ENCODE assay signal across 8 mouse cellular contexts in the genomic region with DNA sequence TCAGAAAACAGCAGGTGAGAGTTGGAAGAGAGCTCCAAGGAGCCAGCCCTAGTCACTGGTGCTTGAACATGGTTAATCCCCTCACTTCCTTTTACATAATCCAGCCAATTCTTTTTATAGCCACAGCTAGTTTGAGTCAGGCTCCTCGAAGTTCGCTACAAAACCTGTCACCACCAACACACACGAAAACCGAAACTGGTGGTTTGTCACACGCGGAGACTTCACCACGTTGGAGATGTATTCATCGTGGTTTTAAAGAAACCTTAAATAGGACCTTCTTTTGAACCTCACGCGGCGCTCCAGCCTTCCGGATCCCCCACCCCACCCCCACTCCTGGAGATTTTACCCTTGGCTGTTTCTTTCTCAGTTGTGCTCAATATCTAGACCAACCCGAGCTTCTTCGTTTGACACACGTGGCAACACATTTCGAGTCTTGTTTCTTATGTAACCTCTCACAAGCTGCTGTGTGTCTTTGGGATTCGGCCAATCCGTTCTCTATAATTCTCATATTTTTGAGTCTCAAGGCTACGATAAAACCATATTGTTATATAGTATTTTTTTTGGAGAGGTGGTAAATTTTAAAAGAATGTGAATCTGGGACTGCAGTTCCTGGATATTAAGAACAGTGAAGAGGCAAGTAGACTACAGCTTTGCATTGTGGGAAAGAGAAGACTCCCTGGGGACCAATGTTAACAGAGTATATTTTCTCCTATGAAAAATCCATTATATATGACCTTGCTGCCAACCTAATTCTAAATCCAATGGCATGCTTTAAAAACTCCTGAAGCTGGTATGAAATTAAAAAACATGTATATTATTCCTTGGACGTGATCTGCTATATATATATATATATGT. TPM values are rescaled to one million over a fixed set of nuclear protein-coding genes. Genes with fewer than 3 reads are reported as not detected.
DNase-seq lines count a peak whose midpoint lies in the region; ATAC-seq and TF ChIP-seq lines count a peak whose summit lies in the region.

No protein-coding gene starts in this region.

- 7% methylated on average over 20 of the region's 20 CpGs for WGBS in spleen, adult 2 months
- WGBS in embryonic facial prominence, embryonic 14.5 days = 29% methylated on average over 20 of the region's 20 CpGs
- WGBS in heart, embryonic 12.5 days = 36% methylated on average over 20 of the region's 20 CpGs
- WGBS in kidney, postnatal 0 days = 35% methylated on average over 20 of the region's 20 CpGs
- 17% methylated on average over 20 of the region's 20 CpGs for WGBS in liver, embryonic 16.5 days (ENCODE audit: insufficient replicate concordance)

- DNase-seq in spleen, adult 2 months (ENCODE audit: low read depth in 1 of 2, low spot score in 2 of 2) = peak in 1 of 2 experiments; percentile 10
- no peak for DNase-seq in spleen, postnatal 4 days (ENCODE audit: low spot score in 2 of 2)
- DNase-seq in embryonic facial prominence, embryonic 14.5 days (ENCODE audit: low spot score) = peak; percentile 58
- DNase-seq in kidney, postnatal 0 days (ENCODE audit: low spot score) = peak; percentile 46
- peak; percentile 36 for DNase-seq in right cerebral cortex, postnatal 14 days
- no peak for DNase-seq in urinary bladder, adult 2 months (ENCODE audit: low spot score)

- no peak for ATAC-seq in embryonic facial prominence, embryonic 14.5 days (ENCODE audit: low read depth)
- no peak for ATAC-seq in heart, embryonic 12.5 days (ENCODE audit: insufficient number of reproducible peaks, low FRiP score)
- ATAC-seq in kidney, postnatal 0 days (replicated peaks; ENCODE audit: low FRiP score, low read depth) = no peak
- ATAC-seq in liver, embryonic 16.5 days (ENCODE audit: low read depth) = no peak

- TF ChIP-seq POLR2A in spleen, adult 2 months (IDR thresholded peaks at IDR 0.05; ENCODE audit: low read depth, low read length) = no peak

- TF ChIP-seq CTCF in spleen, adult 2 months (IDR thresholded peaks at IDR 0.05; ENCODE audit: extremely low read depth, insufficient read depth, insufficient read length, insufficient replicate concordance) = no peak
- no peak for TF ChIP-seq CTCF in kidney, postnatal 0 days (IDR thresholded peaks at IDR 0.05; ENCODE audit: low read depth)

- H3K27ac ChIP-seq in spleen, adult 2 months (ENCODE audit: insufficient read depth, low read length) = no peak overlapping the region
- H3K27ac ChIP-seq in embryonic facial prominence, embryonic 14.5 days (replicated peaks; ENCODE audit: low read depth, low read length) = 0 out of 2 replicates have a peak overlapping the region, but pooled peaks have one; percentile 6
- no peak overlapping the region for H3K27ac ChIP-seq in heart, embryonic 12.5 days (ENCODE audit: poor library complexity, severe bottlenecking)
- H3K27ac ChIP-seq in kidney, postnatal 0 days = no peak overlapping the region
- no peak overlapping the region for H3K27ac ChIP-seq in liver, embryonic 16.5 days (ENCODE audit: low read length)

- H3K9me3 ChIP-seq in embryonic facial prominence, embryonic 14.5 days (ENCODE audit: control insufficient read depth, low read length) = no peaks in the 10 kb centered on the region
- H3K9me3 ChIP-seq in heart, embryonic 12.5 days (replicated peaks) = no peaks in the 10 kb centered on the region
- H3K9me3 ChIP-seq in kidney, postnatal 0 days (replicated peaks; ENCODE audit: low read length) = no peaks in the 10 kb centered on the region
- H3K9me3 ChIP-seq in liver, embryonic 16.5 days (replicated peaks; ENCODE audit: control insufficient read depth, low read length) = no peaks in the 10 kb centered on the region

- H3K9ac ChIP-seq in embryonic facial prominence, embryonic 14.5 days (ENCODE audit: low read depth, low read length) = peak overlapping the region; percentile 37; the same call in 1 of the 2 replicates
- 0 out of 2 replicates have a peak overlapping the region, but pooled peaks have one; percentile 15 for H3K9ac ChIP-seq in heart, embryonic 12.5 days
- H3K9ac ChIP-seq in kidney, postnatal 0 days (ENCODE audit: low read depth, low read length) = peak overlapping the region; percentile 27; the same call in 1 of the 2 replicates
- no peak overlapping the region for H3K9ac ChIP-seq in liver, embryonic 16.5 days (ENCODE audit: low read depth, low read length)

- H3K4me1 ChIP-seq in spleen, adult 2 months (ENCODE audit: control insufficient read depth, insufficient read depth, insufficient read length) = peaks cover 2% of the 10 kb centered on the region; the same call in 1 of the 2 replicates
- 0 out of 2 replicates have a peak, but pooled peaks cover 5% of the 10 kb centered on the region for H3K4me1 ChIP-seq in embryonic facial prominence, embryonic 14.5 days (ENCODE audit: control insufficient read depth, insufficient read depth, low read length)
- 0 out of 2 replicates have a peak, but pooled peaks cover 9% of the 10 kb centered on the region for H3K4me1 ChIP-seq in heart, embryonic 12.5 days (replicated peaks)
- H3K4me1 ChIP-seq in kidney, postnatal 0 days (replicated peaks; ENCODE audit: insufficient read depth, low read length) = peaks cover 5% of the 10 kb centered on the region; the same call in 1 of the 2 replicates
- no peaks in the 10 kb centered on the region for H3K4me1 ChIP-seq in liver, embryonic 16.5 days (ENCODE audit: control insufficient read depth, low read depth, low read length)

- H3K4me2 ChIP-seq in embryonic facial prominence, embryonic 14.5 days (ENCODE audit: low read depth, low read length) = peak overlapping the region; percentile 56
- H3K4me2 ChIP-seq in heart, embryonic 12.5 days = peak overlapping the region; percentile 61
- H3K4me2 ChIP-seq in kidney, postnatal 0 days (ENCODE audit: low read length) = peak overlapping the region; percentile 50
- H3K4me2 ChIP-seq in liver, embryonic 16.5 days (ENCODE audit: low read depth, low read length) = peak overlapping the region; percentile 49

- no peaks in the 10 kb centered on the region for H3K27me3 ChIP-seq in spleen, adult 2 months (ENCODE audit: control insufficient read depth, insufficient read depth, low read length)
- H3K27me3 ChIP-seq in embryonic facial prominence, embryonic 14.5 days (replicated peaks; ENCODE audit: control insufficient read depth, insufficient read depth, low read length) = peaks cover 2% of the 10 kb centered on the region; the same call in 1 of the 2 replicates
- no peaks in the 10 kb centered on the region for H3K27me3 ChIP-seq in heart, embryonic 12.5 days (replicated peaks)
- H3K27me3 ChIP-seq in kidney, postnatal 0 days (ENCODE audit: insufficient read depth, low read length) = no peaks in the 10 kb centered on the region
- H3K27me3 ChIP-seq in liver, embryonic 16.5 days (ENCODE audit: control insufficient read depth, insufficient read depth, low read depth, low read length) = no peaks in the 10 kb centered on the region

- no peaks in the 10 kb centered on the region for H3K36me3 ChIP-seq in spleen, adult 2 months (ENCODE audit: control insufficient read depth, insufficient read depth, low read length)
- no peaks in the 10 kb centered on the region for H3K36me3 ChIP-seq in embryonic facial prominence, embryonic 14.5 days (ENCODE audit: control insufficient read depth, insufficient read depth, low read length)
- H3K36me3 ChIP-seq in heart, embryonic 12.5 days = no peaks in the 10 kb centered on the region
- no peaks in the 10 kb centered on the region for H3K36me3 ChIP-seq in kidney, postnatal 0 days (ENCODE audit: insufficient read depth, low read length)
- H3K36me3 ChIP-seq in liver, embryonic 16.5 days (ENCODE audit: control insufficient read depth, insufficient read depth) = no peaks in the 10 kb centered on the region

- peak overlapping the region; percentile 60 for H3K4me3 ChIP-seq in spleen, adult 2 months (ENCODE audit: extremely low read depth, insufficient read depth, insufficient read length)
- peak overlapping the region; percentile 30 for H3K4me3 ChIP-seq in embryonic facial prominence, embryonic 14.5 days (ENCODE audit: low read depth, low read length)
- peak overlapping the region; percentile 31 for H3K4me3 ChIP-seq in heart, embryonic 12.5 days
- H3K4me3 ChIP-seq in kidney, postnatal 0 days (replicated peaks; ENCODE audit: low read depth, low read length) = peak overlapping the region; percentile 13; the same call in 1 of the 2 replicates
- peak overlapping the region; percentile 43 for H3K4me3 ChIP-seq in liver, embryonic 16.5 days (ENCODE audit: low read depth, low read length)

RNA-seq across cellular contexts. Expression of a gene that starts 21.8 kb away (rescaled TPM):
- 16.9 and 18.0 TPM in 2 replicates for polyA plus RNA-seq in spleen, adult 2 months (2012; rRNA removed)
- polyA plus RNA-seq in embryonic facial prominence, embryonic 14.5 days (2014; fragmentation: Nextera tagmentation; extraction: Ambion mirVana) = 21.8 and 28.7 TPM in 2 replicates
- polyA plus RNA-seq in heart, embryonic 12.5 days (2016; fragmentation: Nextera tagmentation; extraction: Ambion mirVana) = 17.9 and 21.0 TPM in 2 replicates
- 18.1 and 19.2 TPM in 2 replicates for polyA plus RNA-seq in kidney, postnatal 0 days (2015; fragmentation: Nextera tagmentation; extraction: Ambion mirVana)
- polyA plus RNA-seq in liver, embryonic 16.5 days (2015; fragmentation: Nextera tagmentation; extraction: Ambion mirVana) = 4.6 and 5.0 TPM in 2 replicates
- polyA plus RNA-seq in urinary bladder, adult 2 months (2012; rRNA removed) = 21.7 and 24.9 TPM in 2 replicates

Comparison
In these comparisons a context has a peak if more than half of its experiments do, and no peak if none do; other contexts are left out.
1. DNase-seq: peak in embryonic facial prominence, embryonic 14.5 days (single experiment), kidney, postnatal 0 days (single experiment) and right cerebral cortex, postnatal 14 days (single experiment); none in spleen, postnatal 4 days (0 of 2) and urinary bladder, adult 2 months (single experiment).
2. Peak in every context shown above with its lines, with median percentiles within 50 percentile points of each other: H3K4me3 ChIP-seq and H3K4me2 ChIP-seq.